In genomic region chr1:164682867-164683599, GRCm38 (mm10) we compare ENCODE assay signal across 21 mouse cellular contexts.
A peak's percentile ranks its signal among the peaks of the same experiment; 100 is the strongest.
DNase-seq lines count a peak whose midpoint lies in the region; ATAC-seq and TF ChIP-seq lines count a peak whose summit lies in the region.
"Had no signal": no experiment of that assay in that cellular context is flagged by ENCODE, and none has a peak within 500 bp of the region (broad histone marks: within the 10 kb centered on the region; RNA-seq: fewer than 3 reads in every experiment).

No protein-coding gene starts in this region.

- no peak for TF ChIP-seq EP300 in lung, postnatal 0 days (IDR thresholded peaks at IDR 0.05)

- peak overlapping the region; percentile 47; the same call in 1 of the 2 replicates for H3K27ac ChIP-seq in forebrain, embryonic 16.5 days (ENCODE audit: low read length)
- no peak overlapping the region for H3K27ac ChIP-seq in forebrain, embryonic 14.5 days (ENCODE audit: low read depth, low read length)
- peak overlapping the region; percentile 97 for H3K27ac ChIP-seq in layer of hippocampus, adult 2 months
- 0 out of 2 replicates have a peak overlapping the region, but pooled peaks have one; percentile 5 for H3K27ac ChIP-seq in brown adipose tissue, adult 24 weeks (replicated peaks; ENCODE audit: low read depth, low read length)
- peak overlapping the region; percentile 69 for H3K27ac ChIP-seq in lung, postnatal 0 days (ENCODE audit: low read length)
- H3K27ac ChIP-seq: kidney, embryonic 15.5 days; limb, embryonic 10.5 days; liver, embryonic 15.5 days; midbrain, embryonic 15.5 days had no signal

- H3K9me3 ChIP-seq in forebrain, embryonic 16.5 days (ENCODE audit: control insufficient read depth, low read length): no peaks in the 10 kb centered on the region
- no peaks in the 10 kb centered on the region for H3K9me3 ChIP-seq in forebrain, embryonic 14.5 days (replicated peaks; ENCODE audit: control insufficient read depth, low read length)
- H3K9me3 ChIP-seq in lung, postnatal 0 days (ENCODE audit: low read length): no peaks in the 10 kb centered on the region
- H3K9me3 ChIP-seq: kidney, embryonic 15.5 days; limb, embryonic 10.5 days; liver, embryonic 15.5 days; megakaryocyte, embryonic 14.5 days; midbrain, embryonic 15.5 days had no signal

- H3K4me3 ChIP-seq in forebrain, embryonic 16.5 days (replicated peaks; ENCODE audit: low read length): no peak overlapping the region
- no peak overlapping the region for H3K4me3 ChIP-seq in forebrain, embryonic 14.5 days (ENCODE audit: low read depth, low read length)
- H3K4me3 ChIP-seq in layer of hippocampus, adult 2 months: no peak overlapping the region
- H3K4me3 ChIP-seq in brown adipose tissue, adult 24 weeks (ENCODE audit: insufficient read depth, low read depth, low read length): no peak overlapping the region
- H3K4me3 ChIP-seq in lung, postnatal 0 days (ENCODE audit: low read depth, low read length): no peak overlapping the region
- H3K4me3 ChIP-seq: kidney, embryonic 15.5 days; limb, embryonic 10.5 days; liver, embryonic 15.5 days; megakaryocyte, embryonic 14.5 days; midbrain, embryonic 15.5 days had no signal

- no peak for DNase-seq in forebrain, embryonic 14.5 days (ENCODE audit: low spot score)
- DNase-seq in layer of hippocampus, adult 2 months (ENCODE audit: low spot score in 2 of 2): no peak
- DNase-seq in layer of hippocampus, postnatal 10 days (ENCODE audit: low spot score in 2 of 2): no peak
- peak; percentile 50 for DNase-seq in lung, postnatal 0 days (ENCODE audit: low spot score)
- no peak for DNase-seq in right cerebral cortex, postnatal 14 days
- DNase-seq in kidney, adult 9 months: no peak
- DNase-seq: cerebellum, adult 2 months; cerebellum, postnatal 25 days; embryo, embryonic 11 days; gastrocnemius, postnatal 14 days; kidney, postnatal 36 days; liver; thymus, adult 18-20 months had no signal

- H3K27me3 ChIP-seq in forebrain, embryonic 16.5 days (replicated peaks; ENCODE audit: control insufficient read depth, insufficient read depth, low read length): no peaks in the 10 kb centered on the region
- H3K27me3 ChIP-seq in forebrain, embryonic 14.5 days (replicated peaks; ENCODE audit: control insufficient read depth, insufficient read depth, low read length): no peaks in the 10 kb centered on the region
- no peaks in the 10 kb centered on the region for H3K27me3 ChIP-seq in lung, postnatal 0 days (replicated peaks; ENCODE audit: insufficient read depth, low read length)
- H3K27me3 ChIP-seq: kidney, embryonic 15.5 days; liver, embryonic 15.5 days; megakaryocyte, embryonic 14.5 days; midbrain, embryonic 15.5 days had no signal

- no peak for TF ChIP-seq CTCF in layer of hippocampus, adult 2 months (conservative IDR thresholded peaks at IDR 0.05)
- no peak for TF ChIP-seq CTCF in lung, postnatal 0 days (IDR thresholded peaks at IDR 0.05)

- WGBS in forebrain, embryonic 16.5 days: 86% methylated on average over 5 of the region's 5 CpGs
- 81% methylated on average over 5 of the region's 5 CpGs for WGBS in forebrain, embryonic 14.5 days
- 43% methylated on average over 5 of the region's 5 CpGs for WGBS in lung, postnatal 0 days

- no peak overlapping the region for H3K9ac ChIP-seq in forebrain, embryonic 16.5 days (replicated peaks; ENCODE audit: low read depth, low read length)
- no peak overlapping the region for H3K9ac ChIP-seq in forebrain, embryonic 14.5 days (ENCODE audit: low read length)
- no peak overlapping the region for H3K9ac ChIP-seq in lung, postnatal 0 days (replicated peaks; ENCODE audit: low read depth)
- H3K9ac ChIP-seq: kidney, embryonic 15.5 days; liver, embryonic 15.5 days; midbrain, embryonic 15.5 days had no signal

- no peak overlapping the region for H3K4me2 ChIP-seq in forebrain, embryonic 16.5 days (ENCODE audit: low read length)
- H3K4me2 ChIP-seq in forebrain, embryonic 14.5 days (ENCODE audit: low read length): no peak overlapping the region
- H3K4me2 ChIP-seq in lung, postnatal 0 days (replicated peaks; ENCODE audit: low read depth, low read length): no peak overlapping the region
- H3K4me2 ChIP-seq: kidney, embryonic 15.5 days; liver, embryonic 15.5 days; midbrain, embryonic 15.5 days had no signal

- no peak for ATAC-seq in forebrain, embryonic 16.5 days
- no peak for ATAC-seq in forebrain, embryonic 14.5 days
- peak; percentile 52 for ATAC-seq in lung, postnatal 0 days
- ATAC-seq: intestine, postnatal 0 days; midbrain, embryonic 15.5 days had no signal

- H3K4me1 ChIP-seq in forebrain, embryonic 16.5 days (replicated peaks; ENCODE audit: control insufficient read depth, insufficient read depth, low read length): 0 out of 2 replicates have a peak, but pooled peaks cover 2% of the 10 kb centered on the region
- no peaks in the 10 kb centered on the region for H3K4me1 ChIP-seq in forebrain, embryonic 14.5 days (ENCODE audit: control insufficient read depth, insufficient read depth, low read length)
- H3K4me1 ChIP-seq in brown adipose tissue, adult 24 weeks (ENCODE audit: control insufficient read depth, insufficient read depth, insufficient read length, low read length): no peaks in the 10 kb centered on the region
- 0 out of 2 replicates have a peak, but pooled peaks cover 3% of the 10 kb centered on the region for H3K4me1 ChIP-seq in lung, postnatal 0 days (ENCODE audit: insufficient read depth, low read depth, low read length)
- H3K4me1 ChIP-seq: kidney, embryonic 15.5 days; limb, embryonic 10.5 days; liver, embryonic 15.5 days; megakaryocyte, embryonic 14.5 days; midbrain, embryonic 15.5 days had no signal

- no peaks in the 10 kb centered on the region for H3K36me3 ChIP-seq in forebrain, embryonic 16.5 days (ENCODE audit: control insufficient read depth, insufficient read depth)
- no peaks in the 10 kb centered on the region for H3K36me3 ChIP-seq in forebrain, embryonic 14.5 days (ENCODE audit: control insufficient read depth, insufficient read depth, low read length)
- H3K36me3 ChIP-seq in lung, postnatal 0 days (ENCODE audit: insufficient read depth, low read length): no peaks in the 10 kb centered on the region
- H3K36me3 ChIP-seq: kidney, embryonic 15.5 days; limb, embryonic 10.5 days; liver, embryonic 15.5 days; midbrain, embryonic 15.5 days had no signal
